Comparison of ENCODE assay signal across 28 mouse cellular contexts in the genomic region with DNA sequence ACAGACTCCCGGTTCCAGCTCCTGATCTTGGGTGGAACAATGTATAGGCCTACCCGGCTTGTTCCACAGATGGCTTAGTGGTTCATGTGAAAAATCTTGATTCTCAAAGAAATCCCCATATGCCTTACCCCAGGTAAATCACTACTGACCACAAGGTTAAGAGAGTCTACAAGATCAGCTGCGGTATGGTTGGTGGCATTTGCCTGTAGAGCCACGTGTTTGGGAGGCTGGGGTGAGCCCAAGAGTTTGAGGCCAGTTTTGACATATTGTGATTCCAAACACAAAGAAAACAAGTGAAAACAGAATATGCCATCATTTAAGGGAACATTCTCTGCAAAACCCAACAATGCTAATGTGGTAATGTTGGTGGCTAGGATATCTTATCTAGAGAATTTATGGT.
"Had no signal": no experiment of that assay in that cellular context is flagged by ENCODE, and none has a peak within 500 bp of the region (broad histone marks: within the 10 kb centered on the region; RNA-seq: fewer than 3 reads in every experiment).

No protein-coding gene starts in this region.

- H3K27me3 ChIP-seq: limb, embryonic 12.5 days; limb, embryonic 13.5 days; limb, embryonic 15.5 days; liver, embryonic 12.5 days; liver, embryonic 13.5 days; liver, embryonic 15.5 days; lung, embryonic 15.5 days; megakaryocyte, embryonic 14.5 days; midbrain, embryonic 12.5 days; midbrain, embryonic 13.5 days; midbrain, embryonic 15.5 days had no signal

- H3K27ac ChIP-seq: limb, embryonic 10.5 days; limb, embryonic 12.5 days; limb, embryonic 13.5 days; limb, embryonic 15.5 days; liver, embryonic 12.5 days; liver, embryonic 13.5 days; liver, embryonic 14.5 days; liver, embryonic 15.5 days; lung, embryonic 15.5 days; macrophage; midbrain, embryonic 10.5 days; midbrain, embryonic 12.5 days; midbrain, embryonic 13.5 days; midbrain, embryonic 15.5 days had no signal

- H3K9ac ChIP-seq: limb, embryonic 12.5 days; limb, embryonic 13.5 days; limb, embryonic 15.5 days; liver, embryonic 12.5 days; liver, embryonic 13.5 days; liver, embryonic 14.5 days; liver, embryonic 15.5 days; liver, postnatal 0 days; lung, embryonic 14.5 days; lung, embryonic 15.5 days; midbrain, embryonic 12.5 days; midbrain, embryonic 13.5 days; midbrain, embryonic 15.5 days had no signal

- DNase-seq: left cerebral cortex, postnatal 4 days; liver; liver, embryonic 13.5 days; liver, postnatal 0 days; lung, adult 18-20 months; lung, adult 2 months; lung, embryonic 14.5 days; lung, postnatal 10 days; lung, postnatal 14 days; lung, postnatal 4 days; midbrain, embryonic 14.5 days had no signal

- H3K9me3 ChIP-seq: limb, embryonic 10.5 days; limb, embryonic 12.5 days; limb, embryonic 13.5 days; limb, embryonic 15.5 days; liver, embryonic 12.5 days; liver, embryonic 13.5 days; liver, embryonic 15.5 days; lung, embryonic 15.5 days; megakaryocyte, embryonic 14.5 days; midbrain, embryonic 10.5 days; midbrain, embryonic 12.5 days; midbrain, embryonic 13.5 days; midbrain, embryonic 15.5 days had no signal

- H3K4me3 ChIP-seq: limb, embryonic 10.5 days; limb, embryonic 12.5 days; limb, embryonic 13.5 days; limb, embryonic 15.5 days; liver, embryonic 12.5 days; liver, embryonic 13.5 days; liver, embryonic 15.5 days; lung, embryonic 15.5 days; megakaryocyte, embryonic 14.5 days; midbrain, embryonic 10.5 days; midbrain, embryonic 12.5 days; midbrain, embryonic 13.5 days; midbrain, embryonic 15.5 days; myocyte had no signal

- H3K4me2 ChIP-seq: limb, embryonic 12.5 days; limb, embryonic 13.5 days; limb, embryonic 15.5 days; liver, embryonic 11.5 days; liver, embryonic 12.5 days; liver, embryonic 13.5 days; liver, embryonic 15.5 days; lung, embryonic 14.5 days; lung, embryonic 15.5 days; midbrain, embryonic 11.5 days; midbrain, embryonic 12.5 days; midbrain, embryonic 13.5 days; midbrain, embryonic 15.5 days had no signal

- H3K4me1 ChIP-seq: limb, embryonic 10.5 days; limb, embryonic 12.5 days; limb, embryonic 13.5 days; limb, embryonic 15.5 days; liver, embryonic 15.5 days; midbrain, embryonic 10.5 days; midbrain, embryonic 12.5 days; midbrain, embryonic 13.5 days; midbrain, embryonic 15.5 days had no signal
